Mouse (Mus musculus) macrophage (primary cell): Measurements from ENCODE around the gene Nsun5. TPM values are rescaled to one million over a fixed set of nuclear protein-coding genes. Genes with fewer than 3 reads are reported as not detected.

Source experiments
- H3K27ac ChIP-seq: fragments of 350-480 bp; formaldehyde crosslinking; 2 replicates; pipeline ENCODE4 v1.9.0; 2021
- H3K36me3 ChIP-seq: fragments of 350-480 bp; formaldehyde crosslinking; 2 replicates; pipeline ENCODE4 v1.9.0; 2021; ENCODE audit errors: inconsistent target
- H3K4me3 ChIP-seq: fragments of 350-480 bp; formaldehyde crosslinking; 2 replicates; pipeline ENCODE4 v1.9.0; 2021; ENCODE audit errors: inconsistent target
- H3K79me2 ChIP-seq: fragments of 350-480 bp; formaldehyde crosslinking; 2 replicates; pipeline ENCODE4 v1.9.0; 2021; ENCODE audit errors: inconsistent target
- WGBS: methylation state at CpG from one replicate; pipeline ENCODE4 v1.1.7; 2026; ENCODE audit warnings: inconsistent platforms; ENCODE audit not compliant: missing documents; 5-methylcytosine and 5-hydroxymethylcytosine counted together
- polyA plus RNA-seq: library from polyadenylated mRNA; stranded (reverse); fragments of 250-400 nt; gene quantifications from 3 replicates; pipeline ENCODE4 v1.2.4, GENCODE M21; 2018; ENCODE audit warnings: inconsistent platforms

The Nsun5 gene
- polyA plus RNA-seq, 1 experiment from 2014 or later = 2.8 TPM

- Histone ChIP-seq H3K79me2 (peaks cover 46% of the 10 kb centered on the region), H3K27ac (peak within 1 kb of the TSS; percentile 36), H3K4me3 (peak within 1 kb of the TSS; percentile 50), H3K36me3 (peaks cover 20% of the 10 kb centered on the region; the same call in 1 of the 2 replicates)
- under 1% methylated on average over 98 of the region's 110 CpGs for WGBS
Measured at GRCm38 (mm10) chr5:135394004-135394823, 24.5 kb downstream of the Nsun5 start, which contains the start of gene Pom121. TSS of gene Pom121 (minus strand) at chr5:135394546.

- 47% methylated on average over 5 of the region's 5 CpGs for WGBS
- H3K4me3 ChIP-seq = no peak overlapping the region
- H3K36me3 ChIP-seq = peaks cover 11% of the 10 kb centered on the region; the same call in 1 of the 2 replicates
- H3K79me2 ChIP-seq = peaks cover 30% of the 10 kb centered on the region
- H3K27ac ChIP-seq = no peak overlapping the region
Measured at GRCm38 (mm10) chr5:135395826-135396225, 26.1 kb downstream of the Nsun5 start.

GRCm38 (mm10) chr5:135399382-135399781, 29.6 kb downstream of the Nsun5 start:
- H3K79me2 ChIP-seq = no peaks in the 10 kb centered on the region
- no peak overlapping the region for H3K27ac ChIP-seq
- WGBS = 85% methylated on average over 6 of the region's 6 CpGs
- H3K4me3 ChIP-seq = no peak overlapping the region
- H3K36me3 ChIP-seq = no peaks in the 10 kb centered on the region

GRCm38 (mm10) chr5:135400244-135400643, 30.5 kb downstream of the Nsun5 start:
- Histone ChIP-seq H3K36me3 (no peaks in the 10 kb centered on the region), H3K4me3 (no peak overlapping the region), H3K27ac (no peak overlapping the region), H3K79me2 (no peaks in the 10 kb centered on the region)
- 4% methylated on average over 2 of the region's 2 CpGs for WGBS

GRCm38 (mm10) chr5:135404623-135405022, 34.9 kb downstream of the Nsun5 start:
- H3K79me2 ChIP-seq = no peaks in the 10 kb centered on the region
- 58% methylated on average over 20 of the region's 20 CpGs for WGBS
- H3K36me3 ChIP-seq = peaks cover 2% of the 10 kb centered on the region; the same call in 1 of the 2 replicates
- H3K27ac ChIP-seq = no peak overlapping the region
- H3K4me3 ChIP-seq = no peak overlapping the region

GRCm38 (mm10) chr5:135405437-135405836, 35.7 kb downstream of the Nsun5 start:
- Histone ChIP-seq H3K4me3 (no peak overlapping the region), H3K79me2 (no peaks in the 10 kb centered on the region), H3K36me3 (peaks cover 11% of the 10 kb centered on the region; the same call in 1 of the 2 replicates), H3K27ac (no peak overlapping the region)
- 95% methylated on average over 9 of the region's 9 CpGs for WGBS

GRCm38 (mm10) chr5:135408114-135408513, 38.4 kb downstream of the Nsun5 start:
- H3K4me3 ChIP-seq = no peak overlapping the region
- H3K27ac ChIP-seq = no peak overlapping the region
- 94% methylated on average over 4 of the region's 4 CpGs for WGBS
- H3K36me3 ChIP-seq = peaks cover 31% of the 10 kb centered on the region
- no peaks in the 10 kb centered on the region for H3K79me2 ChIP-seq

- Histone ChIP-seq H3K36me3 (peaks cover 51% of the 10 kb centered on the region), H3K4me3 (no peak overlapping the region), H3K27ac (no peak overlapping the region), H3K79me2 (no peaks in the 10 kb centered on the region)
- WGBS = 90% methylated on average over 9 of the region's 9 CpGs
Measured at GRCm38 (mm10) chr5:135410266-135410665, 40.5 kb downstream of the Nsun5 start.

Other genes starting within 250 kb of the Nsun5 start
- 2.9 to 5.8 TPM (median 3.4 TPM) in 3 replicates for gene Tbl2, start 220.3 kb upstream of the Nsun5 start, polyA plus RNA-seq
- 42.0 to 57.3 TPM (median 42.9 TPM) in 3 replicates for gene Bcl7b, start 201.7 kb upstream of the Nsun5 start, polyA plus RNA-seq
- 46.1 to 52.8 TPM (median 52.5 TPM) in 3 replicates for gene Baz1b, start 182.7 kb upstream of the Nsun5 start, polyA plus RNA-seq
- not detected in 3 replicates for gene Fzd9, start 118.7 kb upstream of the Nsun5 start, polyA plus RNA-seq
- gene Fkbp6, start 19.9 kb upstream of the Nsun5 start, polyA plus RNA-seq = not detected in 3 replicates
- gene Trim50, start 16.7 kb upstream of the Nsun5 start, polyA plus RNA-seq = not detected in 3 replicates
- 11.3 to 18.4 TPM (median 16.7 TPM) in 3 replicates for gene Pom121, start 24.6 kb downstream of the Nsun5 start, polyA plus RNA-seq
- 49.8 to 168 TPM (median 70.5 TPM) in 3 replicates for gene Hip1, start 175.2 kb downstream of the Nsun5 start, polyA plus RNA-seq
- not detected in 3 replicates for gene Ccl26, start 193.6 kb downstream of the Nsun5 start, polyA plus RNA-seq
- gene Ccl24, start 203.1 kb downstream of the Nsun5 start, polyA plus RNA-seq = 1.8 to 4.7 TPM in 2 of 3 replicates, not detected in the other